ENCODE assay signal across 9 mouse cellular contexts in genomic region chr6:97881935-97882334, GRCm38 (mm10).
DNase-seq lines count a peak whose midpoint lies in the region; ATAC-seq lines count a peak whose summit lies in the region.
"Had no signal": no experiment of that assay in that cellular context is flagged by ENCODE, and none has a peak within 500 bp of the region (broad histone marks: within the 10 kb centered on the region; RNA-seq: fewer than 3 reads in every experiment).

No protein-coding gene starts in this region.

- 17% methylated on average over 3 of the region's 3 CpGs for WGBS in embryonic facial prominence, embryonic 11.5 days

- no peaks in the 10 kb centered on the region for H3K27me3 ChIP-seq in embryonic facial prominence, embryonic 11.5 days (ENCODE audit: control insufficient read depth, insufficient read depth, low read length)

- no peak for ATAC-seq in embryonic facial prominence, embryonic 11.5 days (replicated peaks; ENCODE audit: insufficient number of reproducible peaks, low FRiP score, low TSS enrichment, low read depth)
- ATAC-seq in inflammation-experienced regulatory T-cells, adult 6 months = no peak

- H3K4me2 ChIP-seq in embryonic facial prominence, embryonic 11.5 days (ENCODE audit: low read depth, low read length) = no peak overlapping the region; the same call in 1 of the 2 replicates
- H3K4me2 ChIP-seq: lung, embryonic 14.5 days had no signal

- H3K4me1 ChIP-seq in embryonic facial prominence, embryonic 11.5 days (ENCODE audit: control insufficient read depth, insufficient read depth, low read length) = no peaks in the 10 kb centered on the region

- H3K36me3 ChIP-seq in embryonic facial prominence, embryonic 11.5 days (replicated peaks; ENCODE audit: control insufficient read depth, insufficient read depth, low read depth, low read length) = no peaks in the 10 kb centered on the region

- no peak overlapping the region for H3K4me3 ChIP-seq in embryonic facial prominence, embryonic 11.5 days (ENCODE audit: low read depth, low read length)

- no peaks in the 10 kb centered on the region for H3K9me3 ChIP-seq in embryonic facial prominence, embryonic 11.5 days (replicated peaks; ENCODE audit: control insufficient read depth, low read length)

- intact Hi-C loops in heart, postnatal 36 days (cut with DNase I) = loop anchor here (10.0 kb wide), 1 partner anchor 123 kb away; no protein-coding TSS in a partner anchor

- no peak overlapping the region for H3K27ac ChIP-seq in embryonic facial prominence, embryonic 11.5 days (replicated peaks; ENCODE audit: low read depth, low read length)

- peak; percentile 38 for DNase-seq in kidney, postnatal 10 days
- no peak for DNase-seq in kidney, adult 18-20 months
- peak; percentile 80 for DNase-seq in cerebellum, adult 11-12 months
- DNase-seq in embryonic facial prominence, embryonic 11.5 days (ENCODE audit: low spot score) = peak; percentile 77
- DNase-seq in heart, postnatal 36 days = peak; percentile 39 to 60
- no peak for DNase-seq in adrenal gland, postnatal 36 days
- DNase-seq in c-Kit-positive CD71-positive TER-119-positive erythroid progenitor cells, embryonic 14.5 days (ENCODE audit: low spot score) = no peak
- DNase-seq: lung, embryonic 14.5 days had no signal

- H3K9ac ChIP-seq in embryonic facial prominence, embryonic 11.5 days (replicated peaks; ENCODE audit: low read length) = no peak overlapping the region
- H3K9ac ChIP-seq: lung, embryonic 14.5 days had no signal

Comparison
In these comparisons a context has a peak if more than half of its experiments do, and no peak if none do; other contexts are left out.
1. DNase-seq: peak in kidney, postnatal 10 days (single experiment), cerebellum, adult 11-12 months (single experiment), embryonic facial prominence, embryonic 11.5 days (single experiment) and heart, postnatal 36 days (2 of 2); none in kidney, adult 18-20 months (single experiment), adrenal gland, postnatal 36 days (0 of 2) and c-Kit-positive CD71-positive TER-119-positive erythroid progenitor cells, embryonic 14.5 days (single experiment).